Mouse (Mus musculus): ENCODE results near the gene Gm13288. TPM values are rescaled to one million over a fixed set of nuclear protein-coding genes. Genes with fewer than 3 reads are reported as not detected.

The Gm13288 gene
- polyA plus RNA-seq (2012) = 0.06 and 0.09 TPM in 2 replicates

GRCm38 (mm10) chr4:88805231-88805630, at the start of gene Gm13288:
Gene Gm13288 (plus strand): TSS chr4:88805531.

GRCm38 (mm10) chr4:88759610-88760268, 45.6 kb upstream of the Gm13288 start, which contains the start of gene Gm13283:
Gene Gm13283 (plus strand): TSS chr4:88760119.

GRCm38 (mm10) chr4:88773534-88773933, 31.8 kb upstream of the Gm13288 start, which contains the start of gene Gm13290:
Gene Gm13290 (plus strand): TSS chr4:88773834.

GRCm38 (mm10) chr4:88776622-88777021, 28.7 kb upstream of the Gm13288 start, which contains the start of gene Gm13289:
Gene Gm13289 (plus strand): TSS chr4:88776922.

GRCm38 (mm10) chr4:88779550-88779949, 25.8 kb upstream of the Gm13288 start, which contains the start of gene Gm13272:
Gene Gm13272 (plus strand): TSS chr4:88779850.

GRCm38 (mm10) chr4:88781831-88782230, 23.5 kb upstream of the Gm13288 start, which contains the start of gene Ifnz:
Gene Ifnz (plus strand): TSS chr4:88782131.

GRCm38 (mm10) chr4:88785409-88785808, 19.9 kb upstream of the Gm13288 start, which contains the start of gene Gm13276:
Gene Gm13276 (plus strand): TSS chr4:88785709.

GRCm38 (mm10) chr4:88788402-88788801, 16.9 kb upstream of the Gm13288 start, which contains the start of gene Gm13277:
Gene Gm13277 (plus strand): TSS chr4:88788632.

GRCm38 (mm10) chr4:88791250-88791649, 14.1 kb upstream of the Gm13288 start, which contains the start of gene Gm13278:
Gene Gm13278 (plus strand): TSS chr4:88791550.

GRCm38 (mm10) chr4:88793936-88794675, 11.2 kb upstream of the Gm13288 start, which contains the start of gene Gm13275:
Gene Gm13275 (plus strand): TSS chr4:88794487.

GRCm38 (mm10) chr4:88797097-88797496, 8.2 kb upstream of the Gm13288 start, which contains the start of gene Gm13279:
Gene Gm13279 (plus strand): TSS chr4:88797397.

GRCm38 (mm10) chr4:88799365-88799764, 6.0 kb upstream of the Gm13288 start, which contains the start of gene Gm13285:
Gene Gm13285 (plus strand): TSS chr4:88799665.

GRCm38 (mm10) chr4:88802954-88803353, 2.4 kb upstream of the Gm13288 start, which contains the start of gene Gm13287:
Gene Gm13287 (plus strand): TSS chr4:88803254.

GRCm38 (mm10) chr4:88815928-88816327, 10.6 kb downstream of the Gm13288 start, which contains the start of gene Ifna7:
Gene Ifna7 (plus strand): TSS chr4:88816228.

GRCm38 (mm10) chr4:88819659-88820058, 14.3 kb downstream of the Gm13288 start, which contains the start of gene Ifna11:
Gene Ifna11 (plus strand): TSS chr4:88819959.

GRCm38 (mm10) chr4:88827116-88827515, 21.8 kb downstream of the Gm13288 start, which contains the start of gene Ifna6:
Gene Ifna6 (plus strand): TSS chr4:88827416.

GRCm38 (mm10) chr4:88835225-88835624, 29.9 kb downstream of the Gm13288 start, which contains the start of gene Ifna5:
Gene Ifna5 (plus strand): TSS chr4:88835525.

GRCm38 (mm10) chr4:88841438-88841911, 36.1 kb downstream of the Gm13288 start, which contains the start of gene Ifna4:
Gene Ifna4 (plus strand): TSS chr4:88841861.

GRCm38 (mm10) chr4:88849698-88850097, 44.4 kb downstream of the Gm13288 start, which contains the start of gene Ifna1:
Gene Ifna1 (plus strand): TSS chr4:88850087.

Data from megakaryocyte-erythroid progenitor cell, adult 5 weeks (primary cell).